Mouse (Mus musculus): ENCODE results near the gene Lime1. TPM values are rescaled to one million over a fixed set of nuclear protein-coding genes. Genes with fewer than 3 reads are reported as not detected.

Gene Lime1
- polyA plus RNA-seq, 1 experiment = 20.5 TPM

GRCm38 (mm10) chr2:181370001-181370400, 9.9 kb upstream of the Lime1 start:
- Histone ChIP-seq H3K9me3 (no peaks in the 10 kb centered on the region), H3K27me3 (replicated peaks) (no peaks in the 10 kb centered on the region), H3K4me3 (replicated peaks) (peak overlapping the region; percentile 48), H3K4me1 (peaks cover 65% of the 10 kb centered on the region), H3K36me3 (replicated peaks; ENCODE audit: low read length) (peaks cover 44% of the 10 kb centered on the region)
- no peak for TF ChIP-seq FLI1 (IDR thresholded peaks at IDR 0.05; ENCODE audit: low read length)
- TF ChIP-seq GATA1 (IDR thresholded peaks at IDR 0.05; ENCODE audit: borderline replicate concordance, low read length) = no peak

- Histone ChIP-seq H3K9me3 (no peaks in the 10 kb centered on the region), H3K4me1 (peaks cover 58% of the 10 kb centered on the region), H3K27me3 (replicated peaks) (no peaks in the 10 kb centered on the region), H3K36me3 (replicated peaks; ENCODE audit: low read length) (peaks cover 56% of the 10 kb centered on the region), H3K4me3 (replicated peaks) (no peak overlapping the region)
- TF ChIP-seq FLI1 (IDR thresholded peaks at IDR 0.05; ENCODE audit: low read length) = no peak
- no peak for TF ChIP-seq GATA1 (IDR thresholded peaks at IDR 0.05; ENCODE audit: borderline replicate concordance, low read length)
Observed at GRCm38 (mm10) chr2:181375787-181376186, 4.1 kb upstream of the Lime1 start.

- peaks cover 60% of the 10 kb centered on the region for H3K36me3 ChIP-seq (replicated peaks; ENCODE audit: low read length)
- H3K4me1 ChIP-seq = peaks cover 57% of the 10 kb centered on the region
- no peaks in the 10 kb centered on the region for H3K27me3 ChIP-seq (replicated peaks)
- peak overlapping the region; percentile 12 for H3K4me3 ChIP-seq (replicated peaks)
- no peaks in the 10 kb centered on the region for H3K9me3 ChIP-seq
- TF ChIP-seq FLI1 (IDR thresholded peaks at IDR 0.05; ENCODE audit: low read length) = no peak
- no peak for TF ChIP-seq GATA1 (IDR thresholded peaks at IDR 0.05; ENCODE audit: borderline replicate concordance, low read length)
Observed at GRCm38 (mm10) chr2:181377230-181377629, 2.6 kb upstream of the Lime1 start.

DNA sequence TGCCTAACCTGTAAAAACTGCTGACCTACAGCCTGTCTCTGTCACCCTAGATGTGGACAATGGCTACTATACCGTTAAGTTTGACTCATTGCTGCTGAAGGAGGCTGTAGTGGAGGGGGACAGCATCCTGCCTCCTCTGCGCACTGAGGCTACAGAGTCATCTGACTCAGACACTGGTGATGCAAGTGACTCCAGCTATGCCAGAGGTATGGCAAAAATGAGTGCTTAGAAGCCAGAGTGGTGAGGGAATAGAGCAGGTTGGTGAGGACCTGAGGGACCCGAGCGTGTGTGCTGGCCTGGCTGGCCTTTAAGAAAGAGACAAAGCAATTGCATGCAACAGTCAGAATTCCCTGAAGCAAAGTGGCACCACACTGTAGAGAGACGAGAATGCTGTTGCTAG, 1.2 kb upstream of the Lime1 start:
- Histone ChIP-seq H3K4me1 (peaks cover 48% of the 10 kb centered on the region), H3K36me3 (replicated peaks; ENCODE audit: low read length) (peaks cover 68% of the 10 kb centered on the region), H3K27me3 (replicated peaks) (no peaks in the 10 kb centered on the region), H3K9me3 (no peaks in the 10 kb centered on the region), H3K4me3 (replicated peaks) (no peak overlapping the region)
- TF ChIP-seq GATA1 (IDR thresholded peaks at IDR 0.05; ENCODE audit: borderline replicate concordance, low read length) = no peak
- TF ChIP-seq FLI1 (IDR thresholded peaks at IDR 0.05; ENCODE audit: low read length) = no peak

DNA sequence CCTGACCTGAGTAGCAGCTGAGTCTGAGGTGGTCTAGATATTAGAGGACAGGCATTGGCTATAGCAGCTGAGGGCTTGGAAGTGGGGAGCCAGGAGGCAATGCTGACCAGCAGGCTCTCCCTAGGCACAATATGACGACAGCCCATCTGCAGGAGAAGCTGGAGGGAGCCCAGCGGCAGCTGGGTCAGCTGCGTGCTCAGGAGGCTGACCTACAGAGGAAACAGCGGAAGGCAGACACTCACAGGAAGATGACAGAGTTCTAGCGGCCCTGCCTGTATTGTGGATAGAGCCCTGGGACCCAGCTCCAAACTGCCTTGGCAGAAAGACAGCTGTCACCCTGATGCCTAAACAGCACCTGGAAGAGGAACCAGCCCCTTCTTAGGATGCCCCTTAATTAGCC, 373 bp downstream of the Lime1 start:
- Histone ChIP-seq H3K4me3 (replicated peaks) (no peak overlapping the region), H3K27me3 (replicated peaks) (no peaks in the 10 kb centered on the region), H3K4me1 (peaks cover 35% of the 10 kb centered on the region), H3K9me3 (no peaks in the 10 kb centered on the region), H3K36me3 (replicated peaks; ENCODE audit: low read length) (peaks cover 74% of the 10 kb centered on the region)
- TF ChIP-seq GATA1 (IDR thresholded peaks at IDR 0.05; ENCODE audit: borderline replicate concordance, low read length) = no peak
- TF ChIP-seq FLI1 (IDR thresholded peaks at IDR 0.05; ENCODE audit: low read length) = no peak

GRCm38 (mm10) chr2:181381107-181381506, 1.2 kb downstream of the Lime1 start:
- H3K36me3 ChIP-seq (replicated peaks; ENCODE audit: low read length) = peaks cover 83% of the 10 kb centered on the region
- no peaks in the 10 kb centered on the region for H3K9me3 ChIP-seq
- TF ChIP-seq GATA1 (IDR thresholded peaks at IDR 0.05; ENCODE audit: borderline replicate concordance, low read length) (no peak), FLI1 (IDR thresholded peaks at IDR 0.05; ENCODE audit: low read length) (no peak)
- H3K27me3 ChIP-seq (replicated peaks) = no peaks in the 10 kb centered on the region
- no peak overlapping the region for H3K4me3 ChIP-seq (replicated peaks)
- H3K4me1 ChIP-seq = peaks cover 28% of the 10 kb centered on the region

DNA sequence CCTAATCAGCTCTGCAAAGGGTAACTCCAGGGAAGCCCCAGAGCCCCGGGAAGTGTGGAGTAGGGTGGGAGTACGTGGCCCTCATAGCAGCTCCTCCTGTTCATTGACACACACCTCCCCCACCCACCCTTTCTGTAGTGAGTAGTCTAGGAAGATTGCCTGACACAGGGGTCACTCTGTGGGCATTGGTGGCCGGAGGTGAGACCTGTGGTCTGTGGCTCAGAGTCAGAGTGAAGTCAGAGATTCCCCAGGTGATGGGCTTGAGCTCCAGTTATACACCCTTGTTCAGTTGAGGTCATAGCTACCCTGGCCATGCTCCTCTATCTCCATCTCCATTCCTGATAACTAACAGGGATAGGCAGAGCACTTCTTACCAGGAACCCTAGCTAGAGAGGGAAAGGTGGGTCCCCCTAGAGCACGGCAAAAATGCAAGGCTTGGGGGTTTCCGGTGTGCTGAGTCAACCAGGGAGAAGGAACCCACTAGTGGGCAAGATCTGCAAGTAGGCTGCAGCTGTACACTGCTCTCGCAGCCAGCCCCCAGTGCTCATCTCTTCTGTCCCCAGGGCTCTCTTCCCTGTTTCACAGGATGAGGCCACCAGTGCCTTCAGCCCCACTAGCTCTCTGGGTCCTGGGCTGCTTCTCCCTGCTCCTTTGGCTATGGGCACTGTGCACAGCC, 1.9 kb downstream of the Lime1 start:
- TF ChIP-seq GATA1 (IDR thresholded peaks at IDR 0.05; ENCODE audit: borderline replicate concordance, low read length) = no peak
- TF ChIP-seq FLI1 (IDR thresholded peaks at IDR 0.05; ENCODE audit: low read length) = no peak
- H3K36me3 ChIP-seq (replicated peaks; ENCODE audit: low read length) = peaks cover 89% of the 10 kb centered on the region
- no peak overlapping the region for H3K4me3 ChIP-seq (replicated peaks)
- peaks cover 22% of the 10 kb centered on the region for H3K4me1 ChIP-seq
- H3K27me3 ChIP-seq (replicated peaks) = no peaks in the 10 kb centered on the region
- H3K9me3 ChIP-seq = no peaks in the 10 kb centered on the region

DNA sequence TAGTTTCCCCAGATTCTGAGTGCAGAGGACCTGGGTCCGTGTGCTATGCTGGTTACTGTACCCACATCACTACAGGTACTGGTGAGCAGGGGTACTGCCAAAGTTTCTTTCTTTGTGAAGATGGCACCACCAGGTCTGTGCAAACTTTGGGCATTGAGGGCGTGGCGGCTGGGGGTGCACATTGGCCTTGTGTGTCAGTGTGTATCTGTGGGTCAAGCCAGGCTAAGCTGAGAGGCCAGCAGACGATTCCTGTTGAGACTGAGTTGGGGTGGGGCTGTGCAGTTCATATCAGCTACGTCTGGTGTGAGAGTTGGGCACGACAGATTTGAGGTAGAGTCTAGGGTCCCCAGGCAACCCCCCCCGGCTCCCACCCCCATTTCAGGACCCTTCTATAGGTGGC, 4.6 kb downstream of the Lime1 start:
- Histone ChIP-seq H3K9me3 (no peaks in the 10 kb centered on the region), H3K36me3 (replicated peaks; ENCODE audit: low read length) (peaks cover 83% of the 10 kb centered on the region), H3K4me1 (no peaks in the 10 kb centered on the region), H3K27me3 (replicated peaks) (no peaks in the 10 kb centered on the region), H3K4me3 (replicated peaks) (no peak overlapping the region)
- TF ChIP-seq GATA1 (IDR thresholded peaks at IDR 0.05; ENCODE audit: borderline replicate concordance, low read length) (no peak), FLI1 (IDR thresholded peaks at IDR 0.05; ENCODE audit: low read length) (no peak)

DNA sequence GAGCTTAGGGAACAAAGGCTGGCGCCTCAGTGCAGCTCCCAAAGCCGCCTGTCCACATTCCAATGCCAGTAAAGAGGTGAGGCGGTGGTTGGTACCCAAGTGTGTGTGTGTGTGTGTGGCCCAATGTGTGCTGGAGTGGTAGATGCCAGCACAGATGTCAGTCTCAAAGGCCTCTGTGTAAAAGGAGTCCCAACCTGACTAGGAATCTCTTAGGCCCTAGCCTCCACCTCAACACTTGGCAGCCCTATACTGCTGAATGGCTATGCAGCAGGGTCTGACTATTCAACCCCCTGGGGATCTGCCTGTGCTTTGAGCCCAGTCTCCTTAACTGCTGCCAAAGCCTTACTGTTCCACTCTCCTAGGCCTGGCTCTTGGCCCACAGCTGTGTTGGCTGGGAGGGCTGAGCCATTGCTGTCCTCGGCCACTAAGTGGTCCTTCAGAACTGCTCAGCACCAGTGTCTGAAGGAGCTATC, 5.1 kb downstream of the Lime1 start:
- H3K9me3 ChIP-seq = no peaks in the 10 kb centered on the region
- H3K4me3 ChIP-seq (replicated peaks) = no peak overlapping the region
- no peaks in the 10 kb centered on the region for H3K4me1 ChIP-seq
- peaks cover 78% of the 10 kb centered on the region for H3K36me3 ChIP-seq (replicated peaks; ENCODE audit: low read length)
- TF ChIP-seq FLI1 (IDR thresholded peaks at IDR 0.05; ENCODE audit: low read length) = no peak
- TF ChIP-seq GATA1 (IDR thresholded peaks at IDR 0.05; ENCODE audit: borderline replicate concordance, low read length) = no peak
- no peaks in the 10 kb centered on the region for H3K27me3 ChIP-seq (replicated peaks)

DNA sequence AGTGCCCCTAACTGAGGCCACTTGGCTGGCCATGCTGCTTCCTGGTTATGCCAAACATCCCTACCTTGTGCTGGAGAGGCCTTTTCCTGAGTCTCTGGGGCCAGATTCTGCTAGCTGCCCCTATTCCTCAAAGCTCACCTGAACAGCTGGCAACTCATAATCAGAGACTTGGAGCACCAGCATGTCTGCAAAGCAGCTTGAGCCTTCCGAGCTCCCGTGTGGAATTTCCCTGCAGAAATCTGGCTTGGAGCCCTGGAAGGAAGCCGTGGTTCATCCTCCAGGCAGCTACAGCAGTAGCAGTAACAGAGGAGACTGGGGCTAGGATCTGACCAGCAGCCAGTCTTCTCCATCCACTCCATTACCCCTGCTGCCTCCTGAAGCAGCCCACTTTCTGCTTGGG, 6.0 kb downstream of the Lime1 start:
- H3K27me3 ChIP-seq (replicated peaks) = no peaks in the 10 kb centered on the region
- no peaks in the 10 kb centered on the region for H3K9me3 ChIP-seq
- no peaks in the 10 kb centered on the region for H3K4me1 ChIP-seq
- H3K36me3 ChIP-seq (replicated peaks; ENCODE audit: low read length) = peaks cover 74% of the 10 kb centered on the region
- TF ChIP-seq FLI1 (IDR thresholded peaks at IDR 0.05; ENCODE audit: low read length) (no peak), GATA1 (IDR thresholded peaks at IDR 0.05; ENCODE audit: borderline replicate concordance, low read length) (no peak)
- H3K4me3 ChIP-seq (replicated peaks) = no peak overlapping the region
